Mouse (Mus musculus) stomach, embryonic 15.5 days (tissue): Measurements from ENCODE around the gene Evc2. TPM values are rescaled to one million over a fixed set of nuclear protein-coding genes. Genes with fewer than 3 reads are reported as not detected.

ENCODE experiments used
- ATAC-seq: fragments of 200-750 bp; cut with Nextera tagmentation; 2 replicates; pipeline ENCODE4 v1.8.0; 2017; ENCODE audit warnings: low read depth, moderate number of reproducible peaks, moderate TSS enrichment; ENCODE audit not compliant: insufficient read depth, low FRiP score
- H3K27ac ChIP-seq: fragments of 300-500 bp; sonication (generic); 2 replicates; pipeline ENCODE4 v1.5.1; 2015; ENCODE audit warnings: mild to moderate bottlenecking, inconsistent platforms
- H3K27me3 ChIP-seq: fragments of 300-500 bp; sonication (generic); replicated peaks from 2 replicates; pipeline ENCODE4 v1.6.1; 2015; ENCODE audit warnings: inconsistent platforms
- H3K36me3 ChIP-seq: fragments of 300-500 bp; sonication (generic); 2 replicates; pipeline ENCODE4 v1.6.1; 2015; ENCODE audit warnings: inconsistent platforms
- H3K4me1 ChIP-seq: fragments of 300-500 bp; sonication (generic); 2 replicates; pipeline ENCODE4 v1.6.1; 2015; ENCODE audit warnings: inconsistent platforms
- H3K4me2 ChIP-seq: fragments of 300-500 bp; sonication (generic); 2 replicates; pipeline ENCODE4 v1.6.1; 2015; ENCODE audit warnings: mild to moderate bottlenecking, inconsistent platforms
- H3K4me3 ChIP-seq: fragments of 300-500 bp; sonication (generic); replicated peaks from 2 replicates; pipeline ENCODE4 v1.5.1; 2015; ENCODE audit warnings: inconsistent platforms
- H3K9ac ChIP-seq: fragments of 300-500 bp; sonication (generic); 2 replicates; pipeline ENCODE4 v1.6.1; 2015; ENCODE audit warnings: inconsistent platforms
- H3K9me3 ChIP-seq: fragments of 300-500 bp; sonication (generic); 2 replicates; pipeline ENCODE4 v1.6.1; 2016; ENCODE audit warnings: inconsistent platforms
- WGBS: fragments of 180-500 bp; shearing (Covaris S2); methylation state at CpG from one replicate; pipeline ENCODE4 v1.1.7; 2015; 5-methylcytosine and 5-hydroxymethylcytosine counted together
- polyA plus RNA-seq: library from polyadenylated mRNA; unstranded; fragments of >200 nt; fragmentation: Nextera tagmentation; extraction: Ambion mirVana; gene quantifications from 2 replicates; pipeline ENCODE4 v1.2.1, GENCODE M21; 2015

The Evc2 gene
- polyA plus RNA-seq, 1 experiment from 2014 or later = 14.2 TPM

DNA sequence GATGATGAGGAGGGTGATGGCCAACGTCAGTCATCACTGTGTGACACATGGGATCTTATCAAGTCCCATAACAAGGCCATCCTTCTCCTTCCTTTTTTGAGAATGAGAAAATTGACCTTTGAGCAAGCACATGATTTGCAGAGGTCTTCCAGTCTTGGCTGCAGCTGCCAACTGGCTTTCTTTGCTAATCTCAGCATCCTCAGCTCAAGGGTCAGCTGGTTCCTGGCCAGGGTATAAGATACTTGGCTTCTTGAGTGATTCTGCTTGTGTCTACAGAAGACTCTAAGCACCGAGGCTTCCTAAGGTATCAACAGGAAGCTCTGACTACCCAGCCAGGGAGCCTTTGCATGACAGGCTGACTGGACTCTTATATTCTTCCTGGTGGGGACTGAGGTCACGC is 109.2 kb downstream of the Evc2 start:
- WGBS = 76% methylated on average over 3 of the region's 3 CpGs
- no peaks in the 10 kb centered on the region for H3K36me3 ChIP-seq
- ATAC-seq = no peak

DNA sequence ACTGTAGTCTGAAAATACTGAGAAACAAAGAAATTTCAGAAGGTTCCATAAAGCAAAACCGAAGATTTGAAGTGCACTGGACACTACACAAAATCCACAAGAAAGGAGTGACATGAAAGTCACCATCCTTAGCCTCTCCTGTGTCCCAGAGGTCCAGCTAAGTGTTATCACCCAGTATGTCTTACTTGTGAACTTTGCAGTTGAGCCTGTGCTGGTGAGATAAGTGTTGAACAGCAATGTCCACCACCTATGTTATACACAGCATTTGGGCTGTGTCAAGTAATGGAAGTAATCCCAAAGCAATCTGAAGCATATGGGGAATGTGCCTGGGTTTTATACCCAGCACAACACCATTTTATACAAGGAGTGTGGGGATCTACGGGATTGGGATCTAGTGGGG is 118.3 kb downstream of the Evc2 start:
- Histone ChIP-seq H3K27me3 (no peaks in the 10 kb centered on the region), H3K9ac (no peak overlapping the region), H3K4me2 (no peak overlapping the region), H3K9me3 (no peaks in the 10 kb centered on the region), H3K4me3 (no peak overlapping the region), H3K36me3 (no peaks in the 10 kb centered on the region), H3K27ac (no peak overlapping the region), H3K4me1 (no peaks in the 10 kb centered on the region)
- ATAC-seq = peak; percentile 74; the same call in 1 of the 2 replicates
- 74% methylated on average over 2 of the region's 2 CpGs for WGBS

More for the DNA sequence above, 109.2 kb downstream of the Evc2 start:
- H3K4me1 ChIP-seq = no peaks in the 10 kb centered on the region
- no peak overlapping the region for H3K4me2 ChIP-seq
- no peak overlapping the region for H3K4me3 ChIP-seq
- H3K9me3 ChIP-seq = no peaks in the 10 kb centered on the region
- no peaks in the 10 kb centered on the region for H3K27me3 ChIP-seq
- no peak overlapping the region for H3K9ac ChIP-seq
- H3K27ac ChIP-seq = no peak overlapping the region

DNA sequence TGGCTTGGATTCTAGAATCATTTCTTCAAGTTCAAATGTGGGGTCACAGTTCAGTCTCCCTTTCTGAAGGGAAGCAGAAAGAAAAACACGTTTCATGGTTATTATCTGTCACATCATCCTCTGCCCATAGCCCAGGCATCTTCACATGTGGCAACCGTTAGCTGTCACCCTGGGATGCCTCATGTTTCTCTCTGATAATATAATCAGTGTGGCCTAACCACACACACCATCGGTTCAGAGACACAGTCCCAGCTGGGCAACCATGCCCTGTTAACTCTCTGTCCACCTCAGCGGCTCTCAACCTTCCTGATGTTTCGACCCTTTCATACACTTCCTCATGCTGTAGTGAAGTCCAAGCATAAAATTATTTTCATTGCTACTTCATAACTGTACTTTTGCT is 118.9 kb downstream of the Evc2 start:
- Histone ChIP-seq H3K4me1 (no peaks in the 10 kb centered on the region), H3K9ac (no peak overlapping the region), H3K27me3 (no peaks in the 10 kb centered on the region), H3K9me3 (no peaks in the 10 kb centered on the region), H3K36me3 (no peaks in the 10 kb centered on the region), H3K27ac (no peak overlapping the region), H3K4me3 (no peak overlapping the region), H3K4me2 (no peak overlapping the region)
- ATAC-seq = peak; percentile 77; the same call in 1 of the 2 replicates
- 76% methylated on average over 5 of the region's 5 CpGs for WGBS

DNA sequence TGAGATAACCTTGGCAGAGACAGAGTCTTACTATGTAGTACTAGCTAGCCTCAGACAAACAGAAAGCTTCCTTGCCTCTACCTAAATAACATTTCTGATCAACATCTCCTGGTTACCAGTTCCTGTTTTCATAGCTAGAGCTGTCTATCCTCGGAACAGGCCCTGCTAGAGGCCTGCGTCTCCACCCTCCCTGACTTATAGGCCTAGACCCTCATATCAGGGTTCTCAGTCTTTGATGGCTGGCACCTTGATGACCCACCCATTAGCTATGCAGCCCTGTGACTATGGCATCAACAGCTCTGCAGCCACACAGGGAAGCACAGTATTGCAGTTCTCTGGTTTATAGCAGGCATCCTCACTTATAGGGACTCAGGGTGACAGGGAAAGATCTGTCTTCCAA is 119.5 kb downstream of the Evc2 start:
- Histone ChIP-seq H3K9ac (no peak overlapping the region), H3K4me2 (no peak overlapping the region), H3K9me3 (no peaks in the 10 kb centered on the region), H3K27me3 (no peaks in the 10 kb centered on the region), H3K4me1 (no peaks in the 10 kb centered on the region), H3K4me3 (no peak overlapping the region), H3K27ac (no peak overlapping the region), H3K36me3 (no peaks in the 10 kb centered on the region)
- ATAC-seq = peak; percentile 59; the same call in 1 of the 2 replicates
- WGBS = 79% methylated on average over 2 of the region's 2 CpGs

DNA sequence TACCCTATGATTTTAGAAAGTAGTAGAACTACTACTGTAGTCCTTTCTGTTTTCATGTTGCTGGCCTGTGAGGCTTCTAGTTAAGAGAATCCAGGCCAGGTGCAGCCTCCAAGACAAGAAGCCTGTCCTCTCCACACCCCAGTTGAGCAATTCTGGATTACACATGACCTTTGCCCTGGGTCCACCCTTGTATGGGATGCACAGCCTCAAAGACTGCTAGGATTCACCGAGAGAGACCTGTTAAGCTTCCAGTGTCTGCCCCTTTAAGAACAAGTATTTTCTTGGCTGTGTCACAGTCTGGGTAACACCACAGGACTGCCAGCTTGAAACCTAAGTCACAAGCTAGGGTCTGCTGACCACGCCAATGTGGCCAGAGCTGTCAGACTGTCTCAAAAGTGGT is 119.9 kb downstream of the Evc2 start:
- no peak overlapping the region for H3K4me2 ChIP-seq
- WGBS = 62% methylated on average over 2 of the region's 2 CpGs
- no peak for ATAC-seq
- H3K4me1 ChIP-seq = no peaks in the 10 kb centered on the region
- H3K27ac ChIP-seq = no peak overlapping the region
- no peak overlapping the region for H3K9ac ChIP-seq
- H3K36me3 ChIP-seq = no peaks in the 10 kb centered on the region
- H3K27me3 ChIP-seq = no peaks in the 10 kb centered on the region
- H3K9me3 ChIP-seq = no peaks in the 10 kb centered on the region
- H3K4me3 ChIP-seq = no peak overlapping the region

DNA sequence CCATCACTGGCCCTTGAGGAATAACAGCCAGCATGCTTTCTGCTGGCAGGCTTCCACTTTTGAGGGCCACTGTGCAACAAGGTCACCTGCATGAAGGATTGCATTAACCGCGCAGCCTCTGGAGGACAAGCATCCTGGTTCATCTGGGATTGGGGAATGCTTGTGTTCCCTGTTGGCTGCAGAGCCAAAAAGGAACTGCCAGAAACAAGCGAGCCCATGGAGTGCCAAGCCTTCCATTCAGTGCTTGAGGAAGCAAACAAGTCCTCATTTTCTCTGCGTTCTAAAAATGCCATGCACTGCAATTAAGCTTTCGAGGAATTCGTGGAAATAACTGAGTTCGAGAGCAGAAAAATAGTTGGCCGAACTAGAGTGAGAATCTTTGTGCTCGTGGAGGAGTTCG is 127.2 kb downstream of the Evc2 start:
- ATAC-seq = no peak
- Histone ChIP-seq H3K9ac (no peak overlapping the region), H3K4me2 (no peak overlapping the region), H3K4me1 (no peaks in the 10 kb centered on the region), H3K27me3 (no peaks in the 10 kb centered on the region), H3K4me3 (no peak overlapping the region), H3K27ac (no peak overlapping the region), H3K36me3 (no peaks in the 10 kb centered on the region), H3K9me3 (no peaks in the 10 kb centered on the region)
- 87% methylated on average over 10 of the region's 10 CpGs for WGBS

DNA sequence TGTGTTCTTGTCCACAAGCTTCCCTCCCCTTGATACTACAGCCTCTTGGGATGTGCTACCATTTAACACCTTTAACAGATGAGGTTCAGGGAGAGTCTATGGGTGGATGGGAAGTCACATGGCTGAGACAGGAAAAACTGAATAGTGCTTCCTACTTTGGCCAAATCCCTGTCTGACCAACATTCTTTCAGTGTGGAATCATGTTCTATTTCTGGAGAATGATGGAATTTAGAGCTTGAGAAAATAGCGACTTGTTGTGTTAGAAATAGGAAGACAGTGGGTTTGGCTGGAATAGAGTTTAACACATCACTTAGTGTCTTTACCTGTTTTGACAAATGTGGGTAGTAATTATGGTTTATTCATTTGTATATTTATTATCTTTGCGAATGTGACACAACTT is 129.3 kb downstream of the Evc2 start:
- H3K36me3 ChIP-seq = no peaks in the 10 kb centered on the region
- H3K4me3 ChIP-seq = no peak overlapping the region
- ATAC-seq = no peak
- no peak overlapping the region for H3K27ac ChIP-seq
- no peak overlapping the region for H3K4me2 ChIP-seq
- no peaks in the 10 kb centered on the region for H3K9me3 ChIP-seq
- no peak overlapping the region for H3K9ac ChIP-seq
- WGBS = 70% methylated on average over 2 of the region's 2 CpGs
- no peaks in the 10 kb centered on the region for H3K27me3 ChIP-seq
- no peaks in the 10 kb centered on the region for H3K4me1 ChIP-seq

DNA sequence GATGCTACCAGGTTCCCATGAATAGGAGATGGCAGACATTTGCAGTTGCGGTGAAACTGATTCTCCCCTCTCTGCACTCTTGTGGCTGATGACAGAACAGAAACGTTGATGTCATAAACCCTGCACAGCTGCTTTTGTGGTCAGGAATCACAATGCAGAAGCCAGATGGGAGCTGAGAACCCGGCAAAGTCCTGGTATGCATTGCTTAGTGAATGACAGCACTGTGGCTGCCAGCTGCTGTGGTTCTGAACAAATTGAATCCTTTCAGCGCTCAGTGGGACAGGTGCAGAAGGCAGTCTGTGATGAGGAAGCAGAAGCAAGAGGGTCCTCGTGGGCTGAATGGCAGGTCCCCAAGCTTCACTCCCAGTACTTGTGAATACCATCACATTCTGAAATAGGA is 130.7 kb downstream of the Evc2 start:
- no peak overlapping the region for H3K4me3 ChIP-seq
- no peaks in the 10 kb centered on the region for H3K36me3 ChIP-seq
- WGBS = 66% methylated on average over 5 of the region's 5 CpGs
- no peak overlapping the region for H3K9ac ChIP-seq
- no peak overlapping the region for H3K4me2 ChIP-seq
- no peak overlapping the region for H3K27ac ChIP-seq
- no peaks in the 10 kb centered on the region for H3K9me3 ChIP-seq
- no peaks in the 10 kb centered on the region for H3K4me1 ChIP-seq
- no peaks in the 10 kb centered on the region for H3K27me3 ChIP-seq
- ATAC-seq = no peak

DNA sequence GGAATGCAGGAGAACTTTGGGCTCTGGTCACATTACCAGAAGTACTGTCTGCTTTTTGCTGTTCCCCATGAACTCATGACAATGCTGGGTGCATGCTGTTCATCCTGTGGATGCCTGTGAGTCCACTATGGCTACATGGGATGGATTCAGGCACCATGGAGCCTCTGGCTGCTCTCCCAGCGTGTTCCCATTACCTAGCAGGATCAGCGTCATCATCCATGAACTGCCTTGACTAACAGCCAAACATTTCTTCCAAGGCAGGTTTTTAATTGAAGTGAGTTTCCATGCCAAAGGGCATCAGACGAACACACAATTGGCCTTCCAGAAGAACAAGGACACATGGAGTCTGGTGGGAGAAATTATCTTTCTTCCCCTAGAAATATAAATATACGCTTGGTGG is 133.3 kb downstream of the Evc2 start:
- WGBS = 81% methylated on average over 4 of the region's 4 CpGs

DNA sequence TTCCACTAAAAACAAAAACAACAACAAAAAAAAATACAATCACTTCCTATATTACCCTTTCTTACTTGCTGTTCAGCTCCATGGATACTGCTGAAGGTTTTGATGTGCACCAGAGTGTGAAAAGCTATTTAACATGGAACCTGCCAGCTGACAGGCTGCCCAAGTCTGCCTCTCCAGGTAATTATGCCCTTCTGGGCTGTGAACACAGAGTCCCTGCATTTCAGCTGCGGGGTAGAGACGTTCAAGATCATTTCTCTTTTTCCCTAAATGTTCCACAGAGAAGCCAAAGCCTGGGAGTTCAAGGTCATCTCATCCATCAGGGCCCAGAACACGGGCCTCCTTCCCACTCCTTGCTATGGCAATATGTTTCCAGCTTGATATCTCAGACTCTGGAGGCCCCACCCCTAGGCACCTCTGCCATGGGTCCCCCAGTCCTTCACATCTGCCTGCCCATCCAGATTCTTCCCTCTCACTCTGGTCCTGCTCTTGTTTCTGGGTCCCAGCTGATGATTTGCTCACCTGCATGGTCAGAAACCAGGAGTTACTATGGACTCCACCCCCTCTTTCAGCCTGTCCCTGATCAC is 133.8 kb downstream of the Evc2 start:
- WGBS = 54% methylated on average over 3 of the region's 3 CpGs
- Histone ChIP-seq H3K27ac (no peak overlapping the region), H3K27me3 (no peaks in the 10 kb centered on the region), H3K36me3 (no peaks in the 10 kb centered on the region), H3K4me3 (no peak overlapping the region), H3K4me1 (no peaks in the 10 kb centered on the region), H3K4me2 (no peak overlapping the region), H3K9ac (no peak overlapping the region), H3K9me3 (no peaks in the 10 kb centered on the region)
- no peak for ATAC-seq

More for the DNA sequence above, 133.3 kb downstream of the Evc2 start:
- H3K9me3 ChIP-seq = no peaks in the 10 kb centered on the region
- H3K4me1 ChIP-seq = no peaks in the 10 kb centered on the region
- no peak overlapping the region for H3K9ac ChIP-seq
- H3K27ac ChIP-seq = no peak overlapping the region
- H3K27me3 ChIP-seq = no peaks in the 10 kb centered on the region
- ATAC-seq = no peak
- H3K36me3 ChIP-seq = no peaks in the 10 kb centered on the region
- H3K4me3 ChIP-seq = no peak overlapping the region
- H3K4me2 ChIP-seq = no peak overlapping the region

Other genes starting within 250 kb of the Evc2 start
- gene Crmp1, start 96.6 kb upstream of the Evc2 start, polyA plus RNA-seq = 27.7 and 29.4 TPM in 2 replicates
- gene Evc, start 1.6 kb upstream of the Evc2 start, polyA plus RNA-seq = 12.0 and 13.7 TPM in 2 replicates